Mouse (Mus musculus): ENCODE measurements around the gene Tmx2. TPM values are rescaled to one million over a fixed set of nuclear protein-coding genes. Genes with fewer than 3 reads are reported as not detected.
A peak's percentile ranks its signal among the peaks of the same experiment; 100 is the strongest.

Gene Tmx2
- total and polyA plus RNA-seq, 2 experiments: 50.6 to 92.1 TPM

DNA sequence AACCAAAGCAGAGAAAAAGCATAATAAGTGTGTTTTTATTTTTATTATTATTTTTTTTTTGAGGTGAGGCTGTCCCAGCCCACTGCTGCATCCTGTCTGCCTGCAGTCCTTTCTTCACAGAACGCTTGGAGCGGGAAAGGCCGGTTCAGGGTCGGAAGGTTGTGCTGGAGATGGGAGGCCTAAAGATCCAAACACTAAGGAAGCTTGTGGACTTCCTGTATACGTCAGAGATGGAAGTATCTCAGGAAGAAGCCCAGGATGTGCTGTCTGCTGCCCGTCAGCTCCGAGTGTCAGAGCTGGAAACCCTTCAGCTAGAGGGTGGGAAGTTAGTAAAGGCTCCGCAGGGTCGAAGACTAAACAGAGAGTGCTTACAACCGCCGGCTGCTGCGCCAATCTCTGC, 12.9 kb downstream of the Tmx2 start:
- 73% methylated on average over 12 of the region's 12 CpGs for WGBS
- Histone ChIP-seq H3K36me3 (ENCODE audit: control insufficient read depth, insufficient read depth, low read length) (no peaks in the 10 kb centered on the region), H3K79me2 (ENCODE audit: control insufficient read depth, insufficient read depth, low read length) (no peaks in the 10 kb centered on the region), H3K27ac (replicated peaks; ENCODE audit: insufficient read depth, low read depth, low read length) (peak overlapping the region; percentile 46), H3K4me3 (ENCODE audit: insufficient read depth, low read depth, low read length) (no peak overlapping the region), H3K9ac (ENCODE audit: low read depth, low read length) (no peak overlapping the region), H3K27me3 (ENCODE audit: control insufficient read depth, insufficient read depth, low read length) (no peaks in the 10 kb centered on the region), H3K4me1 (ENCODE audit: control insufficient read depth, insufficient read depth, low read length) (peaks cover 7% of the 10 kb centered on the region; the same call in 1 of the 2 replicates)
- TF ChIP-seq CTCF (IDR thresholded peaks at IDR 0.05; ENCODE audit: low read depth, low read length) (no peak), POLR2A (IDR thresholded peaks at IDR 0.05; ENCODE audit: extremely low read depth, insufficient read depth, low read length) (no peak)
- DNase-seq (ENCODE audit: extremely low read depth, low read depth, low spot score): no peak

DNA sequence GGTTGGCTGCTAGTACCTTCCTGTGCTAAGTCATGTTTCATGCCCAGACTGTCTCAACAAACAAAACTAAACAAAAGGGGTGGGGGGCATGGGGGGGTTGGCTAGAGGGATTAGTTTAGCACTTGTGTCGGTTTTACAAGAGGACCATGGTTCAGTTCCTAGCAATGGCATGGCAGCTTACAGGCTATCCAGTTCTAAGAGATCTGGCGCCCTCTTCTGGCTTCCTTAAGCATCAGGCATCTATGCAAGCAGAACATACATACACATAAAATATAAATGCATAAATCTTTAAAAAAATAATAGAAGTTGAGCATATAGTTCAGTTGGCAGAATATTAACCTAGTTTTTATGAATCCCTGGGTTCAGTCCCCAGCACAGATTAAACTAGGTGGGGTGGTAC, 16.1 kb downstream of the Tmx2 start:
- H3K4me3 ChIP-seq (ENCODE audit: insufficient read depth, low read depth, low read length): no peak overlapping the region
- no peak overlapping the region for H3K9ac ChIP-seq (ENCODE audit: low read depth, low read length)
- peaks cover 3% of the 10 kb centered on the region; the same call in 1 of the 2 replicates for H3K79me2 ChIP-seq (ENCODE audit: control insufficient read depth, insufficient read depth, low read length)
- no peaks in the 10 kb centered on the region for H3K27me3 ChIP-seq (ENCODE audit: control insufficient read depth, insufficient read depth, low read length)
- WGBS: 38% methylated on average over 2 of the region's 2 CpGs
- no peak overlapping the region for H3K27ac ChIP-seq (replicated peaks; ENCODE audit: insufficient read depth, low read depth, low read length)
- TF ChIP-seq CTCF (IDR thresholded peaks at IDR 0.05; ENCODE audit: low read depth, low read length) (peak; percentile 47), POLR2A (IDR thresholded peaks at IDR 0.05; ENCODE audit: extremely low read depth, insufficient read depth, low read length) (no peak)
- H3K4me1 ChIP-seq (ENCODE audit: control insufficient read depth, insufficient read depth, low read length): peaks cover 5% of the 10 kb centered on the region; the same call in 1 of the 2 replicates
- no peaks in the 10 kb centered on the region for H3K36me3 ChIP-seq (ENCODE audit: control insufficient read depth, insufficient read depth, low read length)
- DNase-seq (ENCODE audit: extremely low read depth, low read depth, low spot score): peak; percentile 67

DNA sequence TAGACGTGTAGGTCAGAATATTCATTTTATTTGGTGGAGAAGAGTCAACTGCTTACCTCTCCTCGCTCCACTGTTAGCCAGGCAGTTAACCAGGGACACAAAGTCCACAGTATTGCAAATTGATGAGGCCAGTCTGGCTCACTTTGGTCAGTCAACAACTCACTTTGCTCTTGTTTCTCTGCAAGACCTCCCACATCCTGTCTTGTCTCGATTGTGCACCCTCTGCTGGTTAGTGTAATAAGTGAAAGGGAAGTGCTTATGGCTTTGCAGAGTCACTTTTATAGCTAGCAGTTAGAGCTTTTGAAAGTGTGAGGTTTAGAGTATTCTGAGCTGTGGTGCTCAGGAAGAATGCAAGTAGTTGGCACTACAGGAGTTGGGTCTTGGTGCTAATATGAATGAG, 18.7 kb downstream of the Tmx2 start:
- Histone ChIP-seq H3K27me3 (ENCODE audit: control insufficient read depth, insufficient read depth, low read length) (no peaks in the 10 kb centered on the region), H3K79me2 (ENCODE audit: control insufficient read depth, insufficient read depth, low read length) (peaks cover 3% of the 10 kb centered on the region; the same call in 1 of the 2 replicates), H3K4me1 (ENCODE audit: control insufficient read depth, insufficient read depth, low read length) (peaks cover 3% of the 10 kb centered on the region; the same call in 1 of the 2 replicates), H3K4me3 (ENCODE audit: insufficient read depth, low read depth, low read length) (peak overlapping the region; percentile 41), H3K36me3 (ENCODE audit: control insufficient read depth, insufficient read depth, low read length) (no peaks in the 10 kb centered on the region), H3K9ac (ENCODE audit: low read depth, low read length) (peak overlapping the region; percentile 79), H3K27ac (replicated peaks; ENCODE audit: insufficient read depth, low read depth, low read length) (peak overlapping the region; percentile 88)
- WGBS: 14% methylated on average over 3 of the region's 3 CpGs
- DNase-seq (ENCODE audit: extremely low read depth, low read depth, low spot score): peak; percentile 98
- TF ChIP-seq POLR2A (IDR thresholded peaks at IDR 0.05; ENCODE audit: extremely low read depth, insufficient read depth, low read length) (0 out of 2 replicates have a peak, but pooled peaks have one; percentile 6), CTCF (IDR thresholded peaks at IDR 0.05; ENCODE audit: low read depth, low read length) (peak; percentile 51)

GRCm38 (mm10) chr2:84658806-84659205, 20.1 kb downstream of the Tmx2 start, which contains the start of gene Btbd18:
Btbd18 (plus strand) TSS chr2:84659079.
- DNase-seq (ENCODE audit: extremely low read depth, low read depth, low spot score): no peak
- Histone ChIP-seq H3K4me1 (ENCODE audit: control insufficient read depth, insufficient read depth, low read length) (peaks cover 3% of the 10 kb centered on the region; the same call in 1 of the 2 replicates), H3K36me3 (ENCODE audit: control insufficient read depth, insufficient read depth, low read length) (no peaks in the 10 kb centered on the region), H3K27ac (replicated peaks; ENCODE audit: insufficient read depth, low read depth, low read length) (peak within 1 kb of the TSS; percentile 88), H3K4me3 (ENCODE audit: insufficient read depth, low read depth, low read length) (peak within 1 kb of the TSS; percentile 41; the same call in 1 of the 2 replicates), H3K27me3 (ENCODE audit: control insufficient read depth, insufficient read depth, low read length) (no peaks in the 10 kb centered on the region), H3K79me2 (ENCODE audit: control insufficient read depth, insufficient read depth, low read length) (peaks cover 3% of the 10 kb centered on the region; the same call in 1 of the 2 replicates), H3K9ac (ENCODE audit: low read depth, low read length) (no peak within 1 kb of the TSS)
- 96% methylated on average over 32 of the region's 32 CpGs for WGBS
- no peak for TF ChIP-seq POLR2A (IDR thresholded peaks at IDR 0.05; ENCODE audit: extremely low read depth, insufficient read depth, low read length)
- TF ChIP-seq CTCF (IDR thresholded peaks at IDR 0.05; ENCODE audit: low read depth, low read length): no peak

GRCm38 (mm10) chr2:84655864-84656263, 23.1 kb downstream of the Tmx2 start:
- WGBS: 77% methylated on average over 1 of the region's 1 CpGs
- no peak overlapping the region for H3K4me3 ChIP-seq (ENCODE audit: insufficient read depth, low read depth, low read length)
- TF ChIP-seq CTCF (IDR thresholded peaks at IDR 0.05; ENCODE audit: low read depth, low read length) (no peak), POLR2A (IDR thresholded peaks at IDR 0.05; ENCODE audit: extremely low read depth, insufficient read depth, low read length) (no peak)
- DNase-seq (ENCODE audit: extremely low read depth, low read depth, low spot score): no peak
- H3K27ac ChIP-seq (replicated peaks; ENCODE audit: insufficient read depth, low read depth, low read length): no peak overlapping the region
- no peaks in the 10 kb centered on the region for H3K36me3 ChIP-seq (ENCODE audit: control insufficient read depth, insufficient read depth, low read length)
- peaks cover 3% of the 10 kb centered on the region; the same call in 1 of the 2 replicates for H3K79me2 ChIP-seq (ENCODE audit: control insufficient read depth, insufficient read depth, low read length)
- no peaks in the 10 kb centered on the region for H3K27me3 ChIP-seq (ENCODE audit: control insufficient read depth, insufficient read depth, low read length)
- H3K9ac ChIP-seq (ENCODE audit: low read depth, low read length): no peak overlapping the region
- H3K4me1 ChIP-seq (ENCODE audit: control insufficient read depth, insufficient read depth, low read length): peaks cover 3% of the 10 kb centered on the region; the same call in 1 of the 2 replicates

- Histone ChIP-seq H3K9ac (ENCODE audit: low read depth, low read length) (no peak overlapping the region), H3K4me1 (ENCODE audit: control insufficient read depth, insufficient read depth, low read length) (peaks cover 1% of the 10 kb centered on the region), H3K27me3 (ENCODE audit: control insufficient read depth, insufficient read depth, low read length) (no peaks in the 10 kb centered on the region), H3K36me3 (ENCODE audit: control insufficient read depth, insufficient read depth, low read length) (no peaks in the 10 kb centered on the region), H3K79me2 (ENCODE audit: control insufficient read depth, insufficient read depth, low read length) (peaks cover 2% of the 10 kb centered on the region; the same call in 1 of the 2 replicates), H3K27ac (replicated peaks; ENCODE audit: insufficient read depth, low read depth, low read length) (no peak overlapping the region), H3K4me3 (ENCODE audit: insufficient read depth, low read depth, low read length) (no peak overlapping the region)
- TF ChIP-seq POLR2A (IDR thresholded peaks at IDR 0.05; ENCODE audit: extremely low read depth, insufficient read depth, low read length): no peak
- TF ChIP-seq CTCF (IDR thresholded peaks at IDR 0.05; ENCODE audit: low read depth, low read length): no peak
- no peak for DNase-seq (ENCODE audit: extremely low read depth, low read depth, low spot score)
Observed at GRCm38 (mm10) chr2:84653354-84653753, 25.6 kb downstream of the Tmx2 start.
